Mouse (Mus musculus): ENCODE measurements around the gene Pigyl. TPM values are rescaled to one million over a fixed set of nuclear protein-coding genes. Genes with fewer than 3 reads are reported as not detected.

Pigyl gene
- total RNA-seq, 1 experiment = 27.3 TPM

- in situ Hi-C loops (cut with MboI; ENCODE audit: low sequenced_read_pairs in 2 of 2, unreplicated experiment in 2 of 2) = no loop called here
- Histone ChIP-seq H3K9me3 (ENCODE audit: control insufficient read depth, insufficient read depth, low read depth, low read length) (no peaks in the 10 kb centered on the region), H3K4me1 (ENCODE audit: control insufficient read depth in 2 of 2, insufficient read depth in 2 of 2, low read length in 2 of 2, poor library complexity in 1 of 2) (peaks cover 0 to 9% of the 10 kb centered on the region in 2 experiments; a peak in 1 of 4 replicates), H3K9ac (ENCODE audit: insufficient read depth, low read depth, low read length, poor library complexity, severe bottlenecking) (no peak overlapping the region), H3K36me3 (ENCODE audit: control insufficient read depth, insufficient read depth, low read length, poor library complexity, severe bottlenecking) (peaks cover 6% of the 10 kb centered on the region; the same call in 1 of the 2 replicates), H3K4me3 (ENCODE audit: insufficient read depth in 1 of 2, low read depth in 1 of 2, low read length in 2 of 2, poor library complexity in 1 of 2, severe bottlenecking in 1 of 2) (no peak overlapping the region), H3K27ac (ENCODE audit: insufficient read depth, low read depth, low read length, poor library complexity, severe bottlenecking) (peak overlapping the region; percentile 54; the same call in 1 of the 2 replicates)
- TF ChIP-seq ZC3H11A (IDR thresholded peaks at IDR 0.05; ENCODE audit: borderline replicate concordance, low read depth, low read length) = no peak
- no peak for TF ChIP-seq MAFK (IDR thresholded peaks at IDR 0.05; ENCODE audit: insufficient read depth, low read depth, low read length)
- no peak for TF ChIP-seq CHD2 (IDR thresholded peaks at IDR 0.05; ENCODE audit: low read depth, low read length)
- no peak for TF ChIP-seq HCFC1 (IDR thresholded peaks at IDR 0.05; ENCODE audit: borderline replicate concordance, insufficient read depth, low read length)
- no peak for DNase-seq (ENCODE audit: low read depth, low spot score)
Measured at GRCm38 (mm10) chr9:22161299-22161698, 4.7 kb downstream of the Pigyl start.

GRCm38 (mm10) chr9:22162305-22162704, 5.7 kb downstream of the Pigyl start:
- Histone ChIP-seq H3K36me3 (ENCODE audit: control insufficient read depth, insufficient read depth, low read length, poor library complexity, severe bottlenecking) (peaks cover 6% of the 10 kb centered on the region; the same call in 1 of the 2 replicates), H3K9me3 (ENCODE audit: control insufficient read depth, insufficient read depth, low read depth, low read length) (no peaks in the 10 kb centered on the region), H3K9ac (ENCODE audit: insufficient read depth, low read depth, low read length, poor library complexity, severe bottlenecking) (no peak overlapping the region), H3K4me3 (ENCODE audit: insufficient read depth in 1 of 2, low read depth in 1 of 2, low read length in 2 of 2, poor library complexity in 1 of 2, severe bottlenecking in 1 of 2) (no peak overlapping the region), H3K4me1 (ENCODE audit: control insufficient read depth in 2 of 2, insufficient read depth in 2 of 2, low read length in 2 of 2, poor library complexity in 1 of 2) (peaks cover 0 to 10% of the 10 kb centered on the region in 2 experiments; a peak in 1 of 4 replicates), H3K27ac (ENCODE audit: insufficient read depth, low read depth, low read length, poor library complexity, severe bottlenecking) (no peak overlapping the region)
- DNase-seq (ENCODE audit: low read depth, low spot score) = no peak
- TF ChIP-seq HCFC1 (IDR thresholded peaks at IDR 0.05; ENCODE audit: borderline replicate concordance, insufficient read depth, low read length) = no peak
- no peak for TF ChIP-seq CHD2 (IDR thresholded peaks at IDR 0.05; ENCODE audit: low read depth, low read length)
- TF ChIP-seq ZNF384 (IDR thresholded peaks at IDR 0.05; ENCODE audit: low read depth, low read length) = no peak
- no peak for TF ChIP-seq ZC3H11A (IDR thresholded peaks at IDR 0.05; ENCODE audit: borderline replicate concordance, low read depth, low read length)
- TF ChIP-seq MAFK (IDR thresholded peaks at IDR 0.05; ENCODE audit: insufficient read depth, low read depth, low read length) = no peak
- in situ Hi-C loops (cut with MboI; ENCODE audit: low sequenced_read_pairs in 2 of 2, unreplicated experiment in 2 of 2) = no loop called here

- H3K9ac ChIP-seq (ENCODE audit: insufficient read depth, low read depth, low read length, poor library complexity, severe bottlenecking) = no peak overlapping the region
- no peak for DNase-seq (ENCODE audit: low read depth, low spot score)
- no peaks in the 10 kb centered on the region for H3K9me3 ChIP-seq (ENCODE audit: control insufficient read depth, insufficient read depth, low read depth, low read length)
- H3K4me1 ChIP-seq (ENCODE audit: control insufficient read depth in 2 of 2, insufficient read depth in 2 of 2, low read length in 2 of 2, poor library complexity in 1 of 2) = peaks cover 0 to 6% of the 10 kb centered on the region in 2 experiments; a peak in 1 of 4 replicates
- H3K4me3 ChIP-seq (ENCODE audit: insufficient read depth in 1 of 2, low read depth in 1 of 2, low read length in 2 of 2, poor library complexity in 1 of 2, severe bottlenecking in 1 of 2) = no peak overlapping the region
- in situ Hi-C loops (cut with MboI; ENCODE audit: low sequenced_read_pairs in 2 of 2, unreplicated experiment in 2 of 2) = no loop called here
- no peak overlapping the region for H3K27ac ChIP-seq (ENCODE audit: insufficient read depth, low read depth, low read length, poor library complexity, severe bottlenecking)
- no peak for TF ChIP-seq ZNF384 (IDR thresholded peaks at IDR 0.05; ENCODE audit: low read depth, low read length)
- no peak for TF ChIP-seq HCFC1 (IDR thresholded peaks at IDR 0.05; ENCODE audit: borderline replicate concordance, insufficient read depth, low read length)
- no peak for TF ChIP-seq CHD2 (IDR thresholded peaks at IDR 0.05; ENCODE audit: low read depth, low read length)
- no peak for TF ChIP-seq MAFK (IDR thresholded peaks at IDR 0.05; ENCODE audit: insufficient read depth, low read depth, low read length)
- no peak for TF ChIP-seq ZC3H11A (IDR thresholded peaks at IDR 0.05; ENCODE audit: borderline replicate concordance, low read depth, low read length)
- peaks cover 5% of the 10 kb centered on the region; the same call in 1 of the 2 replicates for H3K36me3 ChIP-seq (ENCODE audit: control insufficient read depth, insufficient read depth, low read length, poor library complexity, severe bottlenecking)
Measured at GRCm38 (mm10) chr9:22162912-22163311, 6.3 kb downstream of the Pigyl start.

- in situ Hi-C loops (cut with MboI; ENCODE audit: low sequenced_read_pairs in 2 of 2, unreplicated experiment in 2 of 2) = no loop called here
- no peak for DNase-seq (ENCODE audit: low read depth, low spot score)
- TF ChIP-seq ZNF384 (IDR thresholded peaks at IDR 0.05; ENCODE audit: low read depth, low read length) = peak; percentile 60; the same call in 1 of the 2 replicates
- no peak for TF ChIP-seq HCFC1 (IDR thresholded peaks at IDR 0.05; ENCODE audit: borderline replicate concordance, insufficient read depth, low read length)
- 0 out of 2 replicates have a peak, but pooled peaks have one; percentile 35 for TF ChIP-seq MAFK (IDR thresholded peaks at IDR 0.05; ENCODE audit: insufficient read depth, low read depth, low read length)
- TF ChIP-seq CHD2 (IDR thresholded peaks at IDR 0.05; ENCODE audit: low read depth, low read length) = no peak
Measured at GRCm38 (mm10) chr9:22164711-22165668, 8.3 kb downstream of the Pigyl start.

More at GRCm38 (mm10) chr9:22164711-22165668, 8.3 kb downstream of the Pigyl start:
- H3K9ac ChIP-seq (ENCODE audit: insufficient read depth, low read depth, low read length, poor library complexity, severe bottlenecking) = peak overlapping the region; percentile 45
- H3K27ac ChIP-seq (ENCODE audit: insufficient read depth, low read depth, low read length, poor library complexity, severe bottlenecking) = no peak overlapping the region
- H3K36me3 ChIP-seq (ENCODE audit: control insufficient read depth, insufficient read depth, low read length, poor library complexity, severe bottlenecking) = no peaks in the 10 kb centered on the region
- H3K4me1 ChIP-seq (ENCODE audit: control insufficient read depth in 2 of 2, insufficient read depth in 2 of 2, low read length in 2 of 2, poor library complexity in 1 of 2) = peaks cover 0 to 4% of the 10 kb centered on the region in 2 experiments; a peak in 1 of 4 replicates
- H3K9me3 ChIP-seq (ENCODE audit: control insufficient read depth, insufficient read depth, low read depth, low read length) = no peaks in the 10 kb centered on the region
- peak overlapping the region; percentile 67 to 70 for H3K4me3 ChIP-seq (ENCODE audit: insufficient read depth in 1 of 2, low read depth in 1 of 2, low read length in 2 of 2, poor library complexity in 1 of 2, severe bottlenecking in 1 of 2)

Measured in ES-E14 (cell line).